Mouse (Mus musculus) telencephalon, adult 2 months (tissue): Measurements from ENCODE around the gene Gm20824.
"Not testable (repeated sequence)": the region's sequence is repeated elsewhere in the genome, so short reads cannot be mapped to it uniquely, and the experiment has no call there.

ENCODE experiments used
- DNase-seq: peaks from one replicate; pipeline ENCODE4 v3.0.0-alpha.2; 2011; ENCODE audit warnings: low read depth, low spot score

Gm20824 gene

GRCm38 (mm10) chrY:8257607-8258006 is at the start of gene Gm20824:
Gene Gm20824 (plus strand): TSS chrY:8257907.
- not testable (repeated sequence) for DNase-seq
